Mouse (Mus musculus): ENCODE results near the gene Rpl31.
A peak's percentile ranks its signal among the peaks of the same experiment; 100 is the strongest.

Gene Rpl31

GRCm38 (mm10) chr1:39399228-39399627 lies 31.6 kb downstream of the Rpl31 start:
- DNase-seq (ENCODE audit: low spot score in 2 of 2): peak; percentile 27 to 51

- no peak for DNase-seq (ENCODE audit: low spot score in 2 of 2)
Observed at GRCm38 (mm10) chr1:39400173-39400572, 32.5 kb downstream of the Rpl31 start.

- DNase-seq (ENCODE audit: low spot score in 2 of 2): no peak
Observed at GRCm38 (mm10) chr1:39407108-39407507, 39.5 kb downstream of the Rpl31 start.

GRCm38 (mm10) chr1:39408123-39408522 lies 40.5 kb downstream of the Rpl31 start:
- DNase-seq (ENCODE audit: low spot score in 2 of 2): no peak

GRCm38 (mm10) chr1:39408668-39409067 lies 41.0 kb downstream of the Rpl31 start:
- DNase-seq (ENCODE audit: low spot score in 2 of 2): no peak

GRCm38 (mm10) chr1:39410085-39410821 lies 42.6 kb downstream of the Rpl31 start:
- DNase-seq (ENCODE audit: low spot score in 2 of 2): peak in 1 of 2 experiments; percentile 18

GRCm38 (mm10) chr1:39417817-39418216 lies 50.2 kb downstream of the Rpl31 start:
- peak; percentile 21 to 39 for DNase-seq (ENCODE audit: low spot score in 2 of 2)

GRCm38 (mm10) chr1:39418852-39419251 lies 51.2 kb downstream of the Rpl31 start:
- DNase-seq (ENCODE audit: low spot score in 2 of 2): no peak

GRCm38 (mm10) chr1:39420987-39421386 lies 53.3 kb downstream of the Rpl31 start:
- no peak for DNase-seq (ENCODE audit: low spot score in 2 of 2)
